ENCODE assay signal across 1 mouse cellular context in the genomic region with DNA sequence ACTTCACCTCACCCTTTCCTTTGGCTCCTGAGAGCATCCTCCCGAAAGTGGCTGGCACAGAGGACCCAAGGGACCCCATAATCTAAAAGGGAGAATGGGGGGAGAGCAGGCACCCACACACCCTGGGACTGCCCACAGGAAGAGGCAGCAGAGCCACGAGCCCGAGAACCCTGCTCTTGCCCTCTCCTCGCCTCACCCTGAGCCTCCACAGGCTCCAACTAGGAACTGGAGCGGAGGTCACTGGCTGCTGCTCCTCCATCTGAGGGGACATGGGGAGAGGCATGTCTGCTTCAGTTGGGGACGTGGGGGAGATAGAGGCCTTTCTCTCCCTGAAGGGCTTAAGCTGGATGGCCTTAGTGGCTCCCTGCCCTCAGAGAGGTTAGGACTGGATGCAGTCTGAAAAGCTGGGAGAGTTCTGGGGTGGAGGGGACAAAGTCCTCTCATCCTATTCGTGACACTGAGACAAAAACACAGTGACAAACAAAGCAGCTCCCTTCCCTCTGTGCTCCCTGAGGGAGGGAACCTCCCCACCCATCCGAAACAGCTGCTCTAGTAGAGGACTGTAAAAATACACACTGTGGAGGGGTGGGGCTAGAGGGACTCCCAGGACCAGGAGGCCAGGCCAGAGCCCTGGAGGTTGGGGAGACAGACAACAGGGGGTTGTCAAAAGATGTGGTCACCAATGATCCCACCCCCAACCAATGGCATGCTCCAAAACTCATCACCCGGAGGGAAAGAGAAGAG.
TF ChIP-seq lines count a peak whose summit lies in the region.

No protein-coding gene starts in this region.

TF ChIP-seq in ES-E14, 5 proteins besides CTCF, POLR2A, EP300 and RAD21 (continued from another document):
- TF ChIP-seq CHD2 (IDR thresholded peaks at IDR 0.05; ENCODE audit: low read depth, low read length), result no peak
